ENCODE assay signal across 19 mouse cellular contexts in genomic region chr1:37644501-37644900, GRCm38 (mm10).
"Had no signal": no experiment of that assay in that cellular context is flagged by ENCODE, and none has a peak within 500 bp of the region (broad histone marks: within the 10 kb centered on the region; RNA-seq: fewer than 3 reads in every experiment).

No protein-coding gene starts in this region.

- H3K4me2 ChIP-seq: liver, embryonic 15.5 days; lung, embryonic 14.5 days; midbrain, embryonic 13.5 days; neural tube, embryonic 13.5 days; neural tube, embryonic 15.5 days had no signal

- H3K9ac ChIP-seq: liver, embryonic 15.5 days; lung, embryonic 14.5 days; midbrain, embryonic 13.5 days; neural tube, embryonic 13.5 days; neural tube, embryonic 15.5 days had no signal

- H3K27me3 ChIP-seq: liver, embryonic 15.5 days; midbrain, embryonic 13.5 days; neural tube, embryonic 13.5 days; neural tube, embryonic 15.5 days had no signal

- H3K4me3 ChIP-seq: liver, embryonic 15.5 days; midbrain, embryonic 10.5 days; midbrain, embryonic 13.5 days; myocyte; neural tube, embryonic 13.5 days; neural tube, embryonic 15.5 days had no signal

- H3K4me1 ChIP-seq: liver, embryonic 15.5 days; midbrain, embryonic 10.5 days had no signal

- DNase-seq: lung, adult 18-20 months; lung, embryonic 14.5 days; lung, postnatal 10 days; lung, postnatal 4 days; retina, postnatal 1 day; right cerebral cortex, adult 18-20 months; right cerebral cortex, postnatal 25 days; right cerebral cortex, postnatal 4 days; spleen, adult 18-20 months; thymus, adult 18-20 months; thymus, postnatal 14 days; thymus, postnatal 36 days had no signal

- ATAC-seq: midbrain, embryonic 13.5 days; midbrain, embryonic 16.5 days had no signal

- H3K9me3 ChIP-seq: liver, embryonic 15.5 days; midbrain, embryonic 10.5 days; midbrain, embryonic 13.5 days; neural tube, embryonic 13.5 days; neural tube, embryonic 15.5 days had no signal

- H3K36me3 ChIP-seq: liver, embryonic 15.5 days; midbrain, embryonic 10.5 days; midbrain, embryonic 13.5 days; neural tube, embryonic 13.5 days; neural tube, embryonic 15.5 days had no signal

- H3K27ac ChIP-seq: liver, embryonic 15.5 days; midbrain, embryonic 10.5 days; midbrain, embryonic 13.5 days; neural tube, embryonic 13.5 days; neural tube, embryonic 15.5 days had no signal
